Mouse (Mus musculus): ENCODE data around the gene Sh3pxd2a. TPM values are rescaled to one million over a fixed set of nuclear protein-coding genes. Genes with fewer than 3 reads are reported as not detected.
A peak's percentile ranks its signal among the peaks of the same experiment; 100 is the strongest.

Gene Sh3pxd2a
- polyA plus RNA-seq, 1 experiment from 2014 or later: 8.7 TPM

DNA sequence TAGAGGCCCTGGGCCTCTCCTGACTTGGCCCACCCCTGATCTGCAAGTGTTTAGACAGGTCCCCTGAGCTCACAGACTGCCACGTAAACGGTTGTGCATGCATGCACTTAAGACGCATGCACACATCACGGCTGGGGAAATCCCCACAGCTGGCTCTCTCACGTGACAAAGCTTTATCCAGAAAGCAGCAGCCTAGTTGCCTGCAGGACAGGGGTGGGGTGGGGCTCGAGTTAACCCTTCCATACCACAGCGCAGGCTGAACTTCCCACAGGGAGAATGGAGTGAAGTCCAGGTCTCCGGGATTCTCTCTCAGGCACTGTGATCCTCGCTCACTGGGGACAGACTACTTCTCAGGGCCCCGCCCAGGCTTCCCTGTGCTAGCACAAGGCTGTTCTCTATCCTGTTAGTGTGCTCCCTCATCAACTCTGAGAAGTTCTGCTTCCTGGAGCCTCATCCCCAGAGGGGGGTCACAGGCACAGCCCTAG lies 133.4 kb downstream of the Sh3pxd2a start:
- WGBS: 9% methylated on average over 10 of the region's 10 CpGs
- Histone ChIP-seq H3K27me3 (ENCODE audit: control insufficient read depth, insufficient read depth, low read length) (no peaks in the 10 kb centered on the region), H3K4me3 (ENCODE audit: low read length) (no peak overlapping the region), H3K27ac (ENCODE audit: low read depth, low read length) (peak overlapping the region; percentile 74), H3K4me2 (replicated peaks; ENCODE audit: low read depth, low read length) (no peak overlapping the region), H3K9ac (ENCODE audit: low read depth, low read length) (no peak overlapping the region), H3K9me3 (ENCODE audit: control insufficient read depth, low read length) (no peaks in the 10 kb centered on the region), H3K4me1 (ENCODE audit: control insufficient read depth, insufficient read depth, low read length) (peaks cover 58% of the 10 kb centered on the region), H3K36me3 (ENCODE audit: control insufficient read depth, insufficient read depth, low read length) (no peaks in the 10 kb centered on the region)
- peak; percentile 58 for ATAC-seq (ENCODE audit: low FRiP score, low TSS enrichment)

- Histone ChIP-seq H3K27me3 (ENCODE audit: control insufficient read depth, insufficient read depth, low read length) (no peaks in the 10 kb centered on the region), H3K36me3 (ENCODE audit: control insufficient read depth, insufficient read depth, low read length) (no peaks in the 10 kb centered on the region), H3K27ac (ENCODE audit: low read depth, low read length) (peak overlapping the region; percentile 59; the same call in 1 of the 2 replicates), H3K4me3 (ENCODE audit: low read length) (no peak overlapping the region), H3K9me3 (ENCODE audit: control insufficient read depth, low read length) (no peaks in the 10 kb centered on the region), H3K4me2 (replicated peaks; ENCODE audit: low read depth, low read length) (no peak overlapping the region), H3K9ac (ENCODE audit: low read depth, low read length) (peak overlapping the region; percentile 23; the same call in 1 of the 2 replicates), H3K4me1 (ENCODE audit: control insufficient read depth, insufficient read depth, low read length) (peaks cover 49% of the 10 kb centered on the region)
- ATAC-seq (ENCODE audit: low FRiP score, low TSS enrichment): no peak
- WGBS: 81% methylated on average over 1 of the region's 1 CpGs
Measured at GRCm38 (mm10) chr19:47329102-47329501, 135.1 kb downstream of the Sh3pxd2a start.

- Histone ChIP-seq H3K4me3 (ENCODE audit: low read length) (no peak overlapping the region), H3K27me3 (ENCODE audit: control insufficient read depth, insufficient read depth, low read length) (no peaks in the 10 kb centered on the region), H3K4me1 (ENCODE audit: control insufficient read depth, insufficient read depth, low read length) (peaks cover 45% of the 10 kb centered on the region), H3K9me3 (ENCODE audit: control insufficient read depth, low read length) (no peaks in the 10 kb centered on the region), H3K36me3 (ENCODE audit: control insufficient read depth, insufficient read depth, low read length) (no peaks in the 10 kb centered on the region), H3K9ac (ENCODE audit: low read depth, low read length) (peak overlapping the region; percentile 23; the same call in 1 of the 2 replicates), H3K4me2 (replicated peaks; ENCODE audit: low read depth, low read length) (peak overlapping the region; percentile 10; the same call in 1 of the 2 replicates), H3K27ac (ENCODE audit: low read depth, low read length) (peak overlapping the region; percentile 83)
- WGBS: 8% methylated on average over 11 of the region's 11 CpGs
- peak; percentile 83 for ATAC-seq (ENCODE audit: low FRiP score, low TSS enrichment)
Measured at GRCm38 (mm10) chr19:47327896-47328882, 136.0 kb downstream of the Sh3pxd2a start.

DNA sequence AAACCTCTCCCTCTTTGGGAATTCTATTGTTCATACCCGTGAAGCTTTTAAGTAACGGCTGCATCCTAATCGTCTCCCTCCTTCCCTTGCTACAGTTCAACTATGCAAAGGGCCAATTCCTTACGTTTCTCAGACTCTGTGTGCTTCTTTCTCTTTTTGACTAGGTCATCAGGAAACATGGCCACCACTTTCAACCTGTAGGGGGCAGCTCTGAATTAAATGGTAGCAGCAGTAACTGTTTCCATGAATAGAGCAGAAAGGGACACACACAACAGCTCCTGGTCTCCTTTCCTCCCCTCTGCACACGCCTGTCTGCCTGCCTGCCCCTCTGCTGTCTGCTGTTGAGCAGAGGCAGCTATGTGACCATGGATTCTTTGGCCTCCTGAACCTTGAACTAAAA lies 138.3 kb downstream of the Sh3pxd2a start:
- Histone ChIP-seq H3K27ac (ENCODE audit: low read depth, low read length) (no peak overlapping the region; the same call in 1 of the 2 replicates), H3K4me2 (replicated peaks; ENCODE audit: low read depth, low read length) (no peak overlapping the region), H3K4me3 (ENCODE audit: low read length) (no peak overlapping the region), H3K36me3 (ENCODE audit: control insufficient read depth, insufficient read depth, low read length) (no peaks in the 10 kb centered on the region), H3K9me3 (ENCODE audit: control insufficient read depth, low read length) (no peaks in the 10 kb centered on the region), H3K9ac (ENCODE audit: low read depth, low read length) (no peak overlapping the region), H3K27me3 (ENCODE audit: control insufficient read depth, insufficient read depth, low read length) (no peaks in the 10 kb centered on the region), H3K4me1 (ENCODE audit: control insufficient read depth, insufficient read depth, low read length) (peaks cover 40% of the 10 kb centered on the region)
- WGBS: 48% methylated on average over 5 of the region's 5 CpGs
- no peak for ATAC-seq (ENCODE audit: low FRiP score, low TSS enrichment)

DNA sequence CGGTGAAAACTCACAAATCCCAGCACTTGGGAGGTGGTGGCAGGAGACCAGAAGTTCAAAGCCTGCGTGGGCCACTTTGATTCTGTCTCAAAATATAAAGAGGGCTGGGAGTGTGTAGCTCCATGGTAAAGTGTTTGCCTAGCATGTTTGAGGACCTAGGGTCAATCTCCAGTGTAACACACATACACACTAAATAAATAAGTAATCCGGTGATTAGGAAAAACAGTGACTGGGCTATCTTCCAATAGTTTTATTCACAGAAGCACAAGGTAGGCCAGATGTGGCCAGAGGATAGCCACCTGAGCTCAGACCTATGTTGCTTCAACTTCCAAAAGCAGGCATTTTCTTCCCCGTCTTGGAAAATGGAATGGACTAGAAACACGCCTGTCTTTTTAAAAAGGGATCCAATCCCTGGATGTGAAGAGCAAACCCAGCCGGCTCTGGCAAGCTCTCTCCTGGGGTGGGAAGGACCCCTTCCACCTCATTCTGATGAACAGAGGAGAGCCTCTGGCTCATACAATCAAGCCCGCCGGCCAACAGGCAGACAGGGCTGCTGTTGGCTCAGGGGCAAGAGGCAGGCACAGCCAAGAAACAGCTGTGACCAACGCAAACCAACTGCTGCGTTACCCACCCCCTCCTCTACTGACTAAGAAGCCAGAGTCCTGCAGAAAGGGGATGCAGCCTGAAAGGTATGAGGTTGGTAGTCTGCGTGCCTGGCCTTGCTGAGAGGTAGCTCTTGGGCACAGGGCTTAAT lies 140.9 kb downstream of the Sh3pxd2a start:
- Histone ChIP-seq H3K27ac (ENCODE audit: low read depth, low read length) (peak overlapping the region; percentile 7; the same call in 1 of the 2 replicates), H3K4me1 (ENCODE audit: control insufficient read depth, insufficient read depth, low read length) (peaks cover 36% of the 10 kb centered on the region), H3K27me3 (ENCODE audit: control insufficient read depth, insufficient read depth, low read length) (no peaks in the 10 kb centered on the region), H3K4me3 (ENCODE audit: low read length) (no peak overlapping the region), H3K36me3 (ENCODE audit: control insufficient read depth, insufficient read depth, low read length) (no peaks in the 10 kb centered on the region), H3K9me3 (ENCODE audit: control insufficient read depth, low read length) (no peaks in the 10 kb centered on the region), H3K9ac (ENCODE audit: low read depth, low read length) (no peak overlapping the region), H3K4me2 (replicated peaks; ENCODE audit: low read depth, low read length) (no peak overlapping the region)
- no peak for ATAC-seq (ENCODE audit: low FRiP score, low TSS enrichment)
- WGBS: 77% methylated on average over 11 of the region's 11 CpGs

GRCm38 (mm10) chr19:47320331-47320668 lies 143.9 kb downstream of the Sh3pxd2a start:
- peak overlapping the region; percentile 26; the same call in 1 of the 2 replicates for H3K4me2 ChIP-seq (replicated peaks; ENCODE audit: low read depth, low read length)
- no peak overlapping the region for H3K9ac ChIP-seq (ENCODE audit: low read depth, low read length)
- no peaks in the 10 kb centered on the region for H3K9me3 ChIP-seq (ENCODE audit: control insufficient read depth, low read length)
- H3K27me3 ChIP-seq (ENCODE audit: control insufficient read depth, insufficient read depth, low read length): no peaks in the 10 kb centered on the region
- no peak overlapping the region for H3K4me3 ChIP-seq (ENCODE audit: low read length)
- peak; percentile 52 for ATAC-seq (ENCODE audit: low FRiP score, low TSS enrichment)
- H3K36me3 ChIP-seq (ENCODE audit: control insufficient read depth, insufficient read depth, low read length): no peaks in the 10 kb centered on the region
- peak overlapping the region; percentile 30; the same call in 1 of the 2 replicates for H3K27ac ChIP-seq (ENCODE audit: low read depth, low read length)
- WGBS: 10% methylated on average over 8 of the region's 8 CpGs
- peaks cover 41% of the 10 kb centered on the region for H3K4me1 ChIP-seq (ENCODE audit: control insufficient read depth, insufficient read depth, low read length)

DNA sequence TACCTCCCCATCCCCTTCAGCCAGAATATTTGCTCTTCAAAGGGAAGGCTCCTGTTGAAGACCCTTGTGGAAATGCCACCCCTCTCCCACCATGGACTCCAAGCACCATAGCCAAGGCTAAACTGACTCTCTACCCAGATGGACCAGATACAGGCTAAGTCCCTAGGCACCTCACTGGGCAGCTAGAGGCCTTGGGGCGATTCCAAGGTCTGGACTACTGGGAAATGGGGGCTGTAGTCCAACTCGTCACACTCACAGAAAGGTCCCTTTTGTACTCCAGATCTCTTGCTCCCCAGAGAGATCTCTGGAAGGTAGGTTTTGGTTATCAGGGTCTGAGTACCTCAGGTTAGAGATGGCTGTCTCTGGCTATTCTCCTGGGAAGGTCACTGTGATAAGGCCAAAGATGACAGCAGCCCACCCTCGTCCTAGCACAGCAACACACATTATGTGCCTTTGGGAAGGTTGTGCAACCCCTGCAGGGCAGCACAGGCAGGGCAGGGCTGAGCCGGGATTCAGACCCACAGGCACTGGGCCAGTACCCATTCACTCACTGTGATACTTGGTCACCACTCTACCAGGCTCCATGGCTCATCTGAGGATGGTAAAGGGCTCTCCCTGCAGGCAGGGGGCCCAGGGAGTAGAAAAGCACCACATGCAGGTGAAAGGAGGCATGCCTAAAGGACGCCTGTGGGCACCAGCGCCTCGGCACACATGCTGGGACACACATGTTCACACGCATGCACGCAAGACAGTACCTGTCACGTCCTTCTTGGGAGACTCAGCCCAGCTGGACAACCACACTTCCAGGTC lies 144.5 kb downstream of the Sh3pxd2a start:
- H3K27me3 ChIP-seq (ENCODE audit: control insufficient read depth, insufficient read depth, low read length): no peaks in the 10 kb centered on the region
- 62% methylated on average over 10 of the region's 10 CpGs for WGBS
- no peak overlapping the region for H3K9ac ChIP-seq (ENCODE audit: low read depth, low read length)
- peak; percentile 1; the same call in 1 of the 2 replicates for ATAC-seq (ENCODE audit: low FRiP score, low TSS enrichment)
- H3K4me3 ChIP-seq (ENCODE audit: low read length): no peak overlapping the region
- no peaks in the 10 kb centered on the region for H3K9me3 ChIP-seq (ENCODE audit: control insufficient read depth, low read length)
- peak overlapping the region; percentile 26; the same call in 1 of the 2 replicates for H3K4me2 ChIP-seq (replicated peaks; ENCODE audit: low read depth, low read length)
- peaks cover 47% of the 10 kb centered on the region for H3K4me1 ChIP-seq (ENCODE audit: control insufficient read depth, insufficient read depth, low read length)
- peak overlapping the region; percentile 26; the same call in 1 of the 2 replicates for H3K27ac ChIP-seq (ENCODE audit: low read depth, low read length)
- H3K36me3 ChIP-seq (ENCODE audit: control insufficient read depth, insufficient read depth, low read length): no peaks in the 10 kb centered on the region

DNA sequence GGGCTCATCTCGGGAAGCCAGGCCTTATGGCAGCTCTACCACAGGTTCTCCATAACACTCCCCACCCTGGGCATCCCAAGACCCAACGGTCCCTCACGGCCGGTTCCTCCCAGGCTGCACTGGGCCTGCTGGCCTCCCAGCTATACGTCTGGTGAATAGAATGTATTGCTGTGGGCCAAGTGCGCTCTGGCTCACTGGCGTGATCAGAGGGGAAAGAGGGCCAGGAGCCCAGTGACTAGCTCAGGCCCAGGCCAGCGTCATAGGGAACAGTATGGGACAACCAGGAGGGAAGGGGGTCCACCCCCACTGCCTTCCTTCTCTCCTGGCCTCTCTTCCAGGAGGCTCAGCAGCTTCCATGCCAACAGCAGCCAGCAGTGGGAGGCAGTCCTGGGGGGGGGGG lies 145.1 kb downstream of the Sh3pxd2a start:
- no peak overlapping the region for H3K4me2 ChIP-seq (replicated peaks; ENCODE audit: low read depth, low read length)
- ATAC-seq (ENCODE audit: low FRiP score, low TSS enrichment): no peak
- peaks cover 50% of the 10 kb centered on the region for H3K4me1 ChIP-seq (ENCODE audit: control insufficient read depth, insufficient read depth, low read length)
- H3K9me3 ChIP-seq (ENCODE audit: control insufficient read depth, low read length): no peaks in the 10 kb centered on the region
- no peak overlapping the region for H3K27ac ChIP-seq (ENCODE audit: low read depth, low read length)
- H3K9ac ChIP-seq (ENCODE audit: low read depth, low read length): no peak overlapping the region
- no peaks in the 10 kb centered on the region for H3K36me3 ChIP-seq (ENCODE audit: control insufficient read depth, insufficient read depth, low read length)
- 82% methylated on average over 8 of the region's 8 CpGs for WGBS
- H3K27me3 ChIP-seq (ENCODE audit: control insufficient read depth, insufficient read depth, low read length): no peaks in the 10 kb centered on the region
- H3K4me3 ChIP-seq (ENCODE audit: low read length): no peak overlapping the region
